Mouse (Mus musculus) natural killer cell, adult 2 months (primary cell): ENCODE data around the gene Haus3.

Source experiments
- DNase-seq, 2 experiments: peaks; one replicate each; pipeline ENCODE4 v3.0.0; 2022; ENCODE audit warnings: low spot score in 2 of 2

Gene Haus3

GRCm38 (mm10) chr5:34105681-34106080, 63.6 kb downstream of the Haus3 start:
- no peak for DNase-seq
